Mouse (Mus musculus) hindbrain, embryonic 10.5 days (tissue): Measurements from ENCODE around the gene Msrb3. TPM values are rescaled to one million over a fixed set of nuclear protein-coding genes. Genes with fewer than 3 reads are reported as not detected.

Experiments used
- DNase-seq: peaks from one replicate; pipeline ENCODE4 v3.0.0-alpha.2; 2017; ENCODE audit warnings: low spot score
- H3K27ac ChIP-seq: fragments of 300-500 bp; sonication (generic); 2 replicates; pipeline ENCODE4 v1.5.1; 2016; ENCODE audit warnings: mild to moderate bottlenecking, moderate library complexity
- H3K27me3 ChIP-seq: fragments of 300-500 bp; sonication (generic); 2 replicates; pipeline ENCODE4 v1.6.1; 2016; ENCODE audit warnings: mild to moderate bottlenecking; ENCODE audit not compliant: poor library complexity, insufficient read depth, severe bottlenecking
- H3K36me3 ChIP-seq: fragments of 300-500 bp; sonication (generic); 2 replicates; pipeline ENCODE4 v1.6.1; 2016; ENCODE audit warnings: mild to moderate bottlenecking, moderate library complexity
- H3K4me1 ChIP-seq: fragments of 300-500 bp; sonication (generic); replicated peaks from 2 replicates; pipeline ENCODE4 v1.6.1; 2016; ENCODE audit warnings: mild to moderate bottlenecking
- H3K4me3 ChIP-seq: fragments of 300-500 bp; sonication (generic); 2 replicates; pipeline ENCODE4 v1.5.1; 2016; ENCODE audit warnings: mild to moderate bottlenecking, moderate library complexity
- H3K9me3 ChIP-seq: fragments of 300-500 bp; sonication (generic); 2 replicates; pipeline ENCODE4 v1.6.1; 2016; ENCODE audit warnings: mild to moderate bottlenecking, moderate library complexity
- WGBS: fragments of 180-500 bp; shearing (Covaris S2); methylation state at CpG from one replicate; pipeline ENCODE4 v1.1.7; 2016; 5-methylcytosine and 5-hydroxymethylcytosine counted together
- polyA plus RNA-seq: library from polyadenylated mRNA; unstranded; fragments of >200 nt; fragmentation: Nextera tagmentation; extraction: Ambion mirVana; gene quantifications from 2 replicates; pipeline ENCODE4 v1.2.1, GENCODE M21; 2016

The Msrb3 gene
- polyA plus RNA-seq, 1 experiment from 2014 or later = 3.1 TPM

DNA sequence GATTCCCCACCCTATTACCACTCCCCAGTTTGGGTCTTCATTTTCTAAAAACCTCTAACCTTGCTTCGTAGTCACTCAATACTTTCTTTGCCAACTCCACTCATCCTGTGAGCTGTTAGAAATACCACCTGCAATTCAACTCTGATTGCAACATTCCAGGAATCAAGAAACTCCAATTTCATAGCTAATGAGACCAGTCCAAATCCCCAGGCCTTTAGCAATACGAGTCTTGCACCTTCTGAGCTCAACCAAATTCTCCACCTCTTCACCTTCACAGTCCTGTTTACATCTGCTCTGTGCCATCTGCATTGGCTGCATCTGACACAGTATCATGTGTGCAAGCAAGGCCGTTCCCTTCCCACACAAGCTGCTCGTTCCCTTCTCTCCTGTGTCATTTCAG lies 5.0 kb downstream of the Msrb3 start:
- no peak overlapping the region for H3K4me3 ChIP-seq
- H3K36me3 ChIP-seq = peaks cover 6% of the 10 kb centered on the region
- peaks cover 15% of the 10 kb centered on the region for H3K4me1 ChIP-seq
- peaks cover 29% of the 10 kb centered on the region for H3K27me3 ChIP-seq
- peaks cover 5% of the 10 kb centered on the region for H3K9me3 ChIP-seq
- WGBS = 85% methylated on average over 4 of the region's 4 CpGs
- no peak for DNase-seq
- no peak overlapping the region for H3K27ac ChIP-seq

DNA sequence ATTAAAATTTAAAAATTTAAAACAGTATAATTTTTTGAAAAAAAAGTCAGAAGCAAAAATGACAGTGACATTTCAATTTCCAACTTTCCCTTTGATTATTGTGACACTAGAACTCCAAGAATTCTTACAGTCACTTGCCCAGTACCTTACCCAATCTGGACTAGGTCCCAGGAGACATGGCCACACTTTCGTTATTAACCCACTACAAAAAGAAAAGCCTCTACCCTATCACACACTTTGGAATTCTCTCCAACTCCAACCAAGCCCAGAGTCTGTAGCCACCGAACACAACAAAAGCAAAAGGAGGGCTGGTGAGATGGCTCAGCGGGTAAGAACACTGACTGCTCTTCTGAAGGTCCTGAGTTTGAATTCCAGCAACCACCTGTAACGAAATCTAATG lies 7.8 kb downstream of the Msrb3 start:
- WGBS = 90% methylated on average over 4 of the region's 4 CpGs
- peaks cover 5% of the 10 kb centered on the region for H3K9me3 ChIP-seq
- peaks cover 13% of the 10 kb centered on the region for H3K36me3 ChIP-seq
- no peak overlapping the region for H3K4me3 ChIP-seq
- no peak for DNase-seq
- H3K27ac ChIP-seq = no peak overlapping the region
- H3K4me1 ChIP-seq = peaks cover 6% of the 10 kb centered on the region; the same call in 1 of the 2 replicates
- H3K27me3 ChIP-seq = peaks cover 10% of the 10 kb centered on the region; the same call in 1 of the 2 replicates

GRCm38 (mm10) chr10:120890592-120890991 lies 8.3 kb downstream of the Msrb3 start:
- peaks cover 5% of the 10 kb centered on the region; the same call in 1 of the 2 replicates for H3K27me3 ChIP-seq

GRCm38 (mm10) chr10:120888531-120888930 lies 10.4 kb downstream of the Msrb3 start:
- no peak overlapping the region for H3K4me3 ChIP-seq
- peaks cover 10% of the 10 kb centered on the region for H3K4me1 ChIP-seq
- DNase-seq = no peak
- peaks cover 22% of the 10 kb centered on the region for H3K36me3 ChIP-seq
- peaks cover 14% of the 10 kb centered on the region for H3K9me3 ChIP-seq
- WGBS = 92% methylated on average over 8 of the region's 8 CpGs
- H3K27ac ChIP-seq = no peak overlapping the region
- H3K27me3 ChIP-seq = no peaks in the 10 kb centered on the region

More at GRCm38 (mm10) chr10:120890592-120890991, 8.3 kb downstream of the Msrb3 start:
- 100% methylated on average over 1 of the region's 1 CpGs for WGBS
- peaks cover 13% of the 10 kb centered on the region for H3K36me3 ChIP-seq
- 0 out of 2 replicates have a peak, but pooled peaks cover 2% of the 10 kb centered on the region for H3K4me1 ChIP-seq
- H3K4me3 ChIP-seq = no peak overlapping the region
- H3K27ac ChIP-seq = no peak overlapping the region
- no peak for DNase-seq
- H3K9me3 ChIP-seq = peaks cover 5% of the 10 kb centered on the region

DNA sequence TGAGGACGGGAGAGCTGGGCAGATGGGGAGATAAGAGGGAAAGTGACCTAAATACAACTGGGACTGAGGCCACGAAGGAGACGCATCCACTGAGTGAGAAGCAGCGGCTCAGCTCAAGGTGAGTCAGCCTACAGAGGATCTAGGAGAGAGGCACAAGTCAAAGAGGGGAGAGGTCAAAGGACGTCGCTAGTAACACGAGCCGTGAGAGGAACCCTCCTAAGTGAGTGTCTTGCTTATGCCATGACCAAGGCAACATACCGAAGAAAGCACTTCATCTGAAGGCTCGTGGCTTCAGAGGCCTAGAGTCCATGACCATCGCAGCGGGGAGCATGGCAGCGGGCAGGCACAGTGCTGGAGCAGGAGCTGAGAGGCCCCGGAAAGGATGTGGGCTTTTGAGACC lies 14.7 kb downstream of the Msrb3 start:
- Histone ChIP-seq H3K27ac (peak overlapping the region; percentile 89), H3K9me3 (peaks cover 9% of the 10 kb centered on the region), H3K27me3 (no peaks in the 10 kb centered on the region), H3K36me3 (peaks cover 16% of the 10 kb centered on the region), H3K4me1 (peaks cover 32% of the 10 kb centered on the region), H3K4me3 (no peak overlapping the region)
- 85% methylated on average over 14 of the region's 14 CpGs for WGBS
- DNase-seq = no peak

DNA sequence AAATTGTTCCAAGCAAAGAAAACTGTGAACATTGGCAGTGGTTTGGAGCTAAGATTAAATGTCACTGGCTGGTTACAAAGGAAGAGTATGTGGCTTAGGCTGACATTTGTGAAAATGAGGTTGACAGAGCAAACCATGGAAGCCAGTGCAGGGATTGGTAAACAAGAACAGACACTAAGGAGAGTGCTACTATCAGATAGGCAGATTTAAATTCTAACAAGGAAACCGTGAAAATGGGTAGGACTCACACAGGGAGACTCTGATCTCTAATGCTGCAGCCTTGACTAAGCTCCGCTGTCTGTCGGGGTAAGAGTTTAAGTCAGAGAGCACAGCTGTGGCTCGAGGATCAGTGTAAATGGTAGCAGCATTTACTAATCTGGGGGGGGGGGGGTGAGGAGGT lies 15.2 kb downstream of the Msrb3 start:
- Histone ChIP-seq H3K4me1 (peaks cover 32% of the 10 kb centered on the region), H3K4me3 (no peak overlapping the region; the same call in 1 of the 2 replicates), H3K36me3 (peaks cover 16% of the 10 kb centered on the region), H3K27me3 (no peaks in the 10 kb centered on the region), H3K9me3 (peaks cover 9% of the 10 kb centered on the region), H3K27ac (peak overlapping the region; percentile 89)
- DNase-seq = no peak
- 56% methylated on average over 4 of the region's 4 CpGs for WGBS

DNA sequence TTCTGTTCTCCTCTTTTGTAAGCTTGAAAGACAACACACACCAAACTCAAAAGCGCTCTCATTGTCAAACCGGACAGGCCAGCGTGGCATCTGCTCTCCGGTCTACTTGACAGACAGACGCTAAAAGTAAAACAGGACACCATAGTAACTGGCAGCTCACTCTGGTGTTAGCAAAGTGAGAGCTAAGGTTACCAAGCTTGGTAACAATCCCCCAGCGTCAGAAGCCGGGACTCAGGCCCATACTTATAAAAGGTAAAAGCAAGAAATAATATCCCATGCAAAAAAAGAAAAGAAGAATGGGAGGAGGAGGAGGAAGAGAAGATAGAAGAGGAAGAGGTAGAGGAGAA lies 15.9 kb downstream of the Msrb3 start:
- Histone ChIP-seq H3K36me3 (peaks cover 11% of the 10 kb centered on the region), H3K9me3 (peaks cover 9% of the 10 kb centered on the region), H3K4me3 (peak overlapping the region; percentile 47), H3K27ac (peak overlapping the region; percentile 89), H3K4me1 (peaks cover 32% of the 10 kb centered on the region), H3K27me3 (no peaks in the 10 kb centered on the region)
- WGBS = 4% methylated on average over 7 of the region's 7 CpGs
- no peak for DNase-seq

- whole genome bisulfite sequencing = 15% methylated on average over 17 of the region's 17 CpGs
- Histone ChIP-seq H3K27me3 (no peaks in the 10 kb centered on the region), H3K36me3 (peaks cover 9% of the 10 kb centered on the region), H3K27ac (peak overlapping the region; percentile 89), H3K4me1 (peaks cover 32% of the 10 kb centered on the region), H3K4me3 (peak overlapping the region; percentile 47), H3K9me3 (peaks cover 9% of the 10 kb centered on the region)
- DNase-seq = peak; percentile 78
Observed at GRCm38 (mm10) chr10:120882347-120883068, 16.4 kb downstream of the Msrb3 start.

DNA sequence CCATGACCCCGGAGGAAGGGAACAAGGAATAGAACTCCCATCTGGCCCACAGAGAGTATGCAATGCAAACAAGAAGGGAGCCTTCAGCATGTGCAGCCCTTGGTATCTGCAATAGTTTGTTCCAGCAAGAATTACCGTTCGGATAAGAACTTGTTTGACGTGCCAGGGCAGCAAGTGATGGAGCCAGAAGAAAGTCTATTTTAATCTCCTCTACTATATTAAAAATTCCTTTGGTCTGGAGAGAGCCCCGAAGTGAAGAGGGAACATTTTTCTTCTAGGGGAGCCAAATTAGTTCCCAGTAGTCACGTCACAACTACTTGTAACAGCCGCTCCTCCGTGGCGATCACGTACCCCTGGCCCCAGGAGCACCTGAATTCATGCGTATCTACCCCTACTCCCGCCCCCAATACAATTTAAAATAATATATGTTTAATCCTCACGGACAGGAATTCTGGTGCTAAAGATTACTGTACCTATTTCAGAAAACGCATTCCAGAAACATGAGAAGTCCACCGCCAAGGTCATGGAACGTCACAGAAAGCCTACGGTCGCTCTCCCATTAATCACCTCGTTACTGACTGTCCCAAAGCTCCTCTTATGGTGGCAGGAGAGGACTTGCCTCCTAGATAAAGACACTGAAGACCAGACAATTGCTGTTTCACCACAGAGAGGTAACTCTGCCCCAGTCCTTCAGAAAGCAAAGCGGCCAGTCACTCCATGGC lies 22.2 kb downstream of the Msrb3 start:
- Histone ChIP-seq H3K4me3 (no peak overlapping the region), H3K27ac (no peak overlapping the region), H3K4me1 (peaks cover 27% of the 10 kb centered on the region), H3K36me3 (no peaks in the 10 kb centered on the region), H3K27me3 (no peaks in the 10 kb centered on the region), H3K9me3 (no peaks in the 10 kb centered on the region)
- WGBS = 78% methylated on average over 20 of the region's 20 CpGs
- DNase-seq = no peak

GRCm38 (mm10) chr10:120875672-120876463 lies 23.0 kb downstream of the Msrb3 start:
- Histone ChIP-seq H3K27me3 (no peaks in the 10 kb centered on the region), H3K9me3 (no peaks in the 10 kb centered on the region), H3K36me3 (no peaks in the 10 kb centered on the region), H3K27ac (peak overlapping the region; percentile 13), H3K4me3 (peak overlapping the region; percentile 34), H3K4me1 (peaks cover 24% of the 10 kb centered on the region)
- DNase-seq = peak; percentile 90
- WGBS = 19% methylated on average over 26 of the region's 26 CpGs

DNA sequence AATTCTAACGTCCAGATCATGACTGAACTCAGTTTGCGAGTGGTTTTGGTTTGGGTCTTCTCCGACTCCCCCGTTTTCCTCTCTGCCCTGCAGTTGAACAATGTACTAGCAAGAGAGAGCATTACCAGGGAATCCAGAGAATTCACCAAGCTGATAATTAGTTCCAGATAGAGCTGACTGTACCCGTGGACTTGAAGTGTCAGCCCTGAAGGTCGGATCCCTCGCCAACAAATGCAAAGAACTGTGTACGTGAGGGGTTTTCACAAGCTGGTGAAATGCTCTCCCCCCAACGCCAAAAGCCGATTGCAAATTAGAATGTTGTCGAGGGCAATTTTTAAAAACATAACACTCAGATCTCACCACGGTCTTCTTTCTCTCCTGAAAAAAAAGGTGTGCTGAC lies 24.6 kb downstream of the Msrb3 start:
- 70% methylated on average over 12 of the region's 12 CpGs for WGBS
- Histone ChIP-seq H3K9me3 (no peaks in the 10 kb centered on the region), H3K4me3 (no peak overlapping the region), H3K27me3 (no peaks in the 10 kb centered on the region), H3K36me3 (no peaks in the 10 kb centered on the region), H3K4me1 (peaks cover 24% of the 10 kb centered on the region), H3K27ac (no peak overlapping the region; the same call in 1 of the 2 replicates)
- DNase-seq = no peak

GRCm38 (mm10) chr10:120873646-120874201 lies 25.2 kb downstream of the Msrb3 start:
- Histone ChIP-seq H3K36me3 (no peaks in the 10 kb centered on the region), H3K27me3 (no peaks in the 10 kb centered on the region), H3K9me3 (no peaks in the 10 kb centered on the region), H3K27ac (peak overlapping the region; percentile 2; the same call in 1 of the 2 replicates), H3K4me3 (no peak overlapping the region), H3K4me1 (peaks cover 24% of the 10 kb centered on the region)
- no peak for DNase-seq
- 72% methylated on average over 8 of the region's 8 CpGs for WGBS
